Mouse (Mus musculus) cerebellum, adult 2 months (tissue): Measurements from ENCODE around the gene B3gat1.

ENCODE experiments used
- CTCF ChIP-seq: fragments of 200-500 bp; IDR thresholded peaks from 2 replicates; pipeline ENCODE4 v1.5.1; 2011; ENCODE audit warnings: low read depth, mild to moderate bottlenecking, control low read depth, low read length, moderate library complexity, borderline replicate concordance; ENCODE audit not compliant: insufficient read depth
- POLR2A ChIP-seq: fragments of 200-500 bp; IDR thresholded peaks from 2 replicates; pipeline ENCODE4 v1.6.1; 2011; ENCODE audit warnings: low read length, control low read depth, borderline replicate concordance; ENCODE audit not compliant: insufficient read depth

DNA sequence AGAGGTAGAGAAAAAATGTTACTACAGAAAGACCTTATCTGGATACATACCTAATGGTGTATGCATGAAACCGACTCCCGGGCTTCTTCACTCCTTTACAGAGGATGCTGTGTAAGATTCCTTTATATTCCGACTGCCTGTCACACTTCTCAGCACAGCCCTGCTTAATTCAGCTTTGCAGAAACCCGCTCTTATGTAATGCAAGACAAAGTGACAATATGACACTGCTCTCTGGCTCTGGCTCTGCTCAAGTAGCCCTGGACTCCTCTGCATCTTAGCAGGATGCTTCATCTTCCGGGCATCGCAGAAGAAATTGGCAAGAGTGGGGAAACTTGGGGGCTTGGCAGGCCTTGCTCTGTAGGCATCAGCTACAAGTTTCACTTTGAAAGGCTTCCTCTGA is 28.9 kb downstream of the B3gat1 start:
- no peak for TF ChIP-seq CTCF
- no peak for TF ChIP-seq POLR2A
